Mouse (Mus musculus): ENCODE data around the gene 4931409K22Rik. TPM values are rescaled to one million over a fixed set of nuclear protein-coding genes. Genes with fewer than 3 reads are reported as not detected.

Gene 4931409K22Rik
- polyA plus RNA-seq (2014; fragmentation: Illumina TruSeq; extraction: RNeasy Lipid Tissue Mini Kit (QIAGEN cat#74804); ENCODE audit: low read depth, low replicate concordance): not detected

DNA sequence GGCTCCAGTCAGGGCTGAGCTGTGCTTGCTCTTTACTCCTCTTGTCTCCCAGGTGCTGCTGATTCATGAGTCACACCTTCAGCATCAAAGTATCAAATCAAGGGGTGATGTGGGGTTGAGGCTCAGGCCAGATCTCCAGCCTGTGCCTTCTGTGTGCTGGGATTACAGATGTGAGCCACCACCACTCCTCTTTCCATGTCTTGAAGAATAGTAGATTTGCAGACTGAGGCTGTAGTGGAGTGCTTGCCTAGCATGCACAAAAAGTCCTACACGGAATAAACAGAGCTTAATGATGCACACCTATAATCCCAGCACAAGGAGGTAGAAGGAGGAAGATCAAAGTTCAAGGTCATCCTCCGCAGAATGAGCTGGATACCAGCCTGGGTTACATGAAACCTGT is at the start of gene 4931409K22Rik:
Gene 4931409K22Rik (minus strand): TSS at position 101 of the 400 bp plus-strand sequence.

DNA sequence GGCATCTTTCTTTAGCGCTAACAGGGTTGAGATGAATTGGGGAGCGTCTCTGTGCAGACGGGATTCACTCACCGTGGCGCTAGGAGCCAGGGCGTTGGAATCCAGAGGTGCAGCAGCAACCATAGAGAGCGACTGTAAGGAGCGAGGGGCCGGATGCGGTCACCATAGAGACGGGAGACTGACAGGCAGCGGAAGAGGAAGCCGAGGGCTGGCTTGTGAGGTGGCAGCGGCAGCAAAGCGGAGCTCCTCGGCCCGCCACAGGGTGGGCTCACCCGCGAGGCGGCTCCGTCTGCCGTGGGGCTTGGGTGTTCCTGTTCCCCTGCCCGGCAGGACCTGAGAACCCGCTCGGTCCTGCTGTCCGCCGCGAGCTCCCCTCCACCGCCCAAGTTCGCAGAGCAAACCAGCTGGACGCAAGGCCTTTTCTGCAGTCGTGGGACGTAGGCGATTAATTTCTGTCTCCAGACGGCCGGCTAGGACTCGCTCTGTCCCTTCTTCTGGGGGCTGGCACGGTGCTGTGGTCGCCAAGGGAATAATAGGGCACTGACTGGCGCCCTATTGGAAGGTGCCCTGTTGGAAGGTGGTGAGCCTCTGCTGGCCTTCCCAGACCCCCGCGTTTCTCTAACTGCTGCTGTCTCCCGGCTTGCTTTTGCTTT is 30.1 kb upstream of the 4931409K22Rik start, which contains the start of gene Chpf2:
Gene Chpf2 (plus strand): TSS at position 195 of the 653 bp plus-strand sequence.

DNA sequence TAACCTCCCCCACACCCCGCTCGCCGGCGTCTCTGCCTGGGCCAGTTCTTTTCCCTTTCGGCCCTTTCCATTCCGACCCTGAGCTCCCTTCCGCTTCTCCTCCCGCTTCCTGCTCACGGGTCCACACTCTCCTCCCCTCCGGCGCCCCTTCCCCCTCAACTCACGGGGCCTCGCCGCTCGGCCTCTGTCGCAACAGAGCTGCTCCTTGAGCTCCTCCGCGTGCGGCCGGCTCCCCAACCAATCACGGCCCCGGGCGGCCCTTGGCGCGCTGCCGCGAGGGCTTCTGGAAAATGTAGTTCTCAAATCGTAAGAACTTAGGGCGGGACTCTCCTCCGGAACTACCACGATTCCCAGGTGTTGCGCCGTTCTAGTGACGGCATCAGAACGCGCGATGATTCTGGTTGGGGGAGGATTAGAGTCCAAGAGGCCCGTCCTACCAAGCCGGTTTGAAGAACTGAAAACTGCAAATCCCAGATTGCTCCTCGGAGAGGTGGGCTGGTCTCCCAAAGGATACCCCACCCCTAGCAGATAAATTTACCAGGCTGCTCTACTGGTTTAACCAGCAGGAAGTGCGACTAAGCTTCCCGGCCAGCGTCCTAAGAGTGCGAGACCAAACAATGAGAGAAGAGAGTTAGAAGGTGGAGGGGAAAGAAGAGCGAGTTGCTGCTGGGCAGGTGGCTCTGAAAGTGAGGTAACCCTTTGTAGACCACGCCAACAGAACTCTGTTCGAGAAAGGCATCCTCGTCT is 20.7 kb upstream of the 4931409K22Rik start, which contains the start of gene Abcf2:
Gene Abcf2 (minus strand): TSS at position 285 of the 747 bp plus-strand sequence.

DNA sequence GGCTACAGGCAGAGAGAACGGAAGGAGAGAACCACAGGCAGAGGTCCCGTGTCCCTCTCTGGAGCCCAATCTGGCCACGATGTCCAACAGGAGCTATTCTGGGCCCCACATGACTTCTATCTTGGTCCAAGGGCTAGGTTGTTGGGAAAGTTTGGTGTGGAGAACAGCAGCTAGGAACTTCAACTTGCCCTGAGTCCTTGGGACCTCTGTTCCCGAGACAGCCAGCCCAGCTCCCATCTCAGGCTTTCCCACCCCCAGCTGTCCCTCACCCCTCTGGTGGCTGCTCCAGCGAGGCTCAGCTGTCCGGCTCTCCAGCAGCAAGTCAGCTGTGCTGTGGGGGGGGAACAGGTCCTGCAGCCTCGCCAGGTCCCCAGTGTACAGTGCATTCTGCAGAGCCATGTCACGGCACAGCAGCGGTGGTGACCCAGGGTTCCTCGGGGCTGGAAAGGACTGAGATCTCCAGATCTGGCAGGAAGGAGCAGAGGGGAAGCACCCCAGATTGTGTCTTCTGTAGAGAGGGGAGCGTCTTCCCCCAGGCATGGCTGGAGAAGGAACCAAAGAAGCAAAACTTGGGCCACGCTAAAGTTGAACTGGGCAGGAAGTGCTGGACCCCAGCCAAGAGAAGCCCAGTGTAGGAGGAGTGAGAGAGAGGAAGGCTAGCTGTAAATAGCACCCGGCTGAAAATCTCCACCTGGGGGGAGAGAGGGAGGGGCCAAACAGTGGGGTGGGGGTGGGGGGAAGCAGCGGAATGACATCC is 16.0 kb downstream of the 4931409K22Rik start, which contains the start of gene Asb10:
Gene Asb10 (minus strand): TSS at position 592 of the 757 bp plus-strand sequence.

DNA sequence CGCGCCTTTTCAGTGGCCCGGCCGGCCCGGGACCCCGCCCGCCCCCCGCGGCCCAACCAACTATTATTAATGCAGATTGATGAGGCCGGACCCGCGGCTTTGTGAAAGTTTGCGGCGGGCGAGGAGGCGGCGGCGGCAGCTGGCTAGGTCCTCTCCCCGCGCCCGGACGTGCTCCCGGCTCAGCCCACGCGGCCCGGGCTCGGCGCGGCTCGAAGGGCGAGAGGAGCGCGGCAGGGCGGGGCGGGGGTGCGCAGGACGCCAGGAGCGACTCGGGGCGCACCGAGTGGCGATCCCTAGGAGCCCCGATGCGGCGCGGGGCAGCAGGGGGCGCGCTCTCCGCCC is 29.7 kb downstream of the 4931409K22Rik start, which contains the start of gene Gbx1:
Gene Gbx1 (minus strand): TSS at position 314 of the 342 bp plus-strand sequence.

Other genes starting within 250 kb of the 4931409K22Rik start
- gene Kcnh2, start 205.2 kb downstream of the 4931409K22Rik start, polyA plus RNA-seq (2014; fragmentation: Illumina TruSeq; extraction: RNeasy Lipid Tissue Mini Kit (QIAGEN cat#74804); ENCODE audit: low read depth, low replicate concordance): not detected
- gene Nos3, start 192.0 kb downstream of the 4931409K22Rik start, polyA plus RNA-seq (2014; fragmentation: Illumina TruSeq; extraction: RNeasy Lipid Tissue Mini Kit (QIAGEN cat#74804); ENCODE audit: low read depth, low replicate concordance): 0.19 TPM
- gene Atg9b, start 164.7 kb downstream of the 4931409K22Rik start, polyA plus RNA-seq (2014; fragmentation: Illumina TruSeq; extraction: RNeasy Lipid Tissue Mini Kit (QIAGEN cat#74804); ENCODE audit: low read depth, low replicate concordance): not detected
- gene Abcb8, start 163.1 kb downstream of the 4931409K22Rik start, polyA plus RNA-seq (2014; fragmentation: Illumina TruSeq; extraction: RNeasy Lipid Tissue Mini Kit (QIAGEN cat#74804); ENCODE audit: low read depth, low replicate concordance): 3.7 TPM
- gene Asic3, start 143.4 kb downstream of the 4931409K22Rik start, polyA plus RNA-seq (2014; fragmentation: Illumina TruSeq; extraction: RNeasy Lipid Tissue Mini Kit (QIAGEN cat#74804); ENCODE audit: low read depth, low replicate concordance): not detected
- gene Cdk5, start 133.3 kb downstream of the 4931409K22Rik start, polyA plus RNA-seq (2014; fragmentation: Illumina TruSeq; extraction: RNeasy Lipid Tissue Mini Kit (QIAGEN cat#74804); ENCODE audit: low read depth, low replicate concordance): 11.4 TPM
- 4.2 TPM for gene Slc4a2, start 133.0 kb downstream of the 4931409K22Rik start, polyA plus RNA-seq (2014; fragmentation: Illumina TruSeq; extraction: RNeasy Lipid Tissue Mini Kit (QIAGEN cat#74804); ENCODE audit: low read depth, low replicate concordance)
- 6.2 TPM for gene Fastk, start 111.5 kb downstream of the 4931409K22Rik start, polyA plus RNA-seq (2014; fragmentation: Illumina TruSeq; extraction: RNeasy Lipid Tissue Mini Kit (QIAGEN cat#74804); ENCODE audit: low read depth, low replicate concordance)
- gene Tmub1, start 109.0 kb downstream of the 4931409K22Rik start, polyA plus RNA-seq (2014; fragmentation: Illumina TruSeq; extraction: RNeasy Lipid Tissue Mini Kit (QIAGEN cat#74804); ENCODE audit: low read depth, low replicate concordance): 0.82 TPM
- 1.6 TPM for gene Agap3, start 104.6 kb downstream of the 4931409K22Rik start, polyA plus RNA-seq (2014; fragmentation: Illumina TruSeq; extraction: RNeasy Lipid Tissue Mini Kit (QIAGEN cat#74804); ENCODE audit: low read depth, low replicate concordance)
- gene Gbx1, start 29.6 kb downstream of the 4931409K22Rik start, polyA plus RNA-seq (2014; fragmentation: Illumina TruSeq; extraction: RNeasy Lipid Tissue Mini Kit (QIAGEN cat#74804); ENCODE audit: low read depth, low replicate concordance): not detected
- gene Asb10, start 15.8 kb downstream of the 4931409K22Rik start, polyA plus RNA-seq (2014; fragmentation: Illumina TruSeq; extraction: RNeasy Lipid Tissue Mini Kit (QIAGEN cat#74804); ENCODE audit: low read depth, low replicate concordance): not detected
- 7.4 TPM for gene Abcf2, start 20.7 kb upstream of the 4931409K22Rik start, polyA plus RNA-seq (2014; fragmentation: Illumina TruSeq; extraction: RNeasy Lipid Tissue Mini Kit (QIAGEN cat#74804); ENCODE audit: low read depth, low replicate concordance)
- gene Chpf2, start 29.9 kb upstream of the 4931409K22Rik start, polyA plus RNA-seq (2014; fragmentation: Illumina TruSeq; extraction: RNeasy Lipid Tissue Mini Kit (QIAGEN cat#74804); ENCODE audit: low read depth, low replicate concordance): 0.77 TPM
- not detected for gene Smarcd3, start 67.6 kb upstream of the 4931409K22Rik start, polyA plus RNA-seq (2014; fragmentation: Illumina TruSeq; extraction: RNeasy Lipid Tissue Mini Kit (QIAGEN cat#74804); ENCODE audit: low read depth, low replicate concordance)
- gene Nub1, start 128.7 kb upstream of the 4931409K22Rik start, polyA plus RNA-seq (2014; fragmentation: Illumina TruSeq; extraction: RNeasy Lipid Tissue Mini Kit (QIAGEN cat#74804); ENCODE audit: low read depth, low replicate concordance): 16.9 TPM
- gene Wdr86, start 173.9 kb upstream of the 4931409K22Rik start, polyA plus RNA-seq (2014; fragmentation: Illumina TruSeq; extraction: RNeasy Lipid Tissue Mini Kit (QIAGEN cat#74804); ENCODE audit: low read depth, low replicate concordance): not detected
- not detected for gene Crygn, start 201.2 kb upstream of the 4931409K22Rik start, polyA plus RNA-seq (2014; fragmentation: Illumina TruSeq; extraction: RNeasy Lipid Tissue Mini Kit (QIAGEN cat#74804); ENCODE audit: low read depth, low replicate concordance)

Measured in liver, adult 10 weeks (tissue).